Mouse (Mus musculus): ENCODE data around the gene Zbtb4.

The Zbtb4 gene

DNA sequence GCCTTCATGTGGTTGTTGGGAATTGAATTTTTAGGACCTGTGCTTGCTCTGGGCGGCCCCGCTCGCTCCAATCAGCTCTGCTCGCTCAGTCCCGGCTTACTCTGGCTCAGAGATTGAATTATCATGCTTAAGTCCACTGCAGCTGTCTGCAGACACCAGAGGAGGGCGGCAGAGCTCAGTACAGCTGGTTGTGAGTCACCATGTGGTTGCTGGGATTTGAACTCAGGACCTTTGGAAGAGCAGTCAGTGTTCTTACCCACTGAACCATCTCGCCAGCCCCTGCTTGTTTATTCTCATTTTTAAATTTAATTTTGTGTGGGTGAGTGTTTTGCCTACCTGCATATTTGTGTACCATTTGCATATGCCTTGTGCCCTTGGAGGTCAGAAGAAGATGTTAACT is 2.2 kb upstream of the Zbtb4 start:
- DNase-seq (ENCODE audit: low read depth in 1 of 2, low spot score in 2 of 2), result no peak

DNA sequence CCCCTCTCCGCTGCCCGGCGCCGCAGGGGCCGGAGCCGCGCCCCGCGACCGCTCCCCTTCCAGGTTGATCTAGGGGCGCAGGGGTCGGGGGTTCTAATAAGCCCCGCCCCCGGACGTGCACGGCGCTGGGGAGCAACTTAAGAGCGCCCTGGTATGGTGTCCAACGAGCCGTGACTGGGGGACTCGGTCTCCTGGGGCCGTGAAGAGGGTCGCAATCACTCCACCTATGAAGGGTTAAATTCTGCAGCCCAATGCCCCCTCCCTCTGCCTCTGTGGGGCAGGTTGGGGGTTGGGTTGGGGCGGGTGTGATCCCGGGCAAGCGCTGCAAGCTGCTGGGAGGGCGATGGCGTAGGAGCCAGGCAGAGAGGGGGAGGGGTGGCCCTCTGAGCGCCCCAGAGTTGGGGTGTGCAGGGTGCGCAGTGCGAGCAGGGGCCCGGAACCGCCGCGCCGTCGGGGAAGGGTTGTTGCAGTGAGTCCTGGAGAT is 456 bp downstream of the Zbtb4 start:
- DNase-seq (ENCODE audit: low read depth in 1 of 2, low spot score in 2 of 2), result no peak

DNA sequence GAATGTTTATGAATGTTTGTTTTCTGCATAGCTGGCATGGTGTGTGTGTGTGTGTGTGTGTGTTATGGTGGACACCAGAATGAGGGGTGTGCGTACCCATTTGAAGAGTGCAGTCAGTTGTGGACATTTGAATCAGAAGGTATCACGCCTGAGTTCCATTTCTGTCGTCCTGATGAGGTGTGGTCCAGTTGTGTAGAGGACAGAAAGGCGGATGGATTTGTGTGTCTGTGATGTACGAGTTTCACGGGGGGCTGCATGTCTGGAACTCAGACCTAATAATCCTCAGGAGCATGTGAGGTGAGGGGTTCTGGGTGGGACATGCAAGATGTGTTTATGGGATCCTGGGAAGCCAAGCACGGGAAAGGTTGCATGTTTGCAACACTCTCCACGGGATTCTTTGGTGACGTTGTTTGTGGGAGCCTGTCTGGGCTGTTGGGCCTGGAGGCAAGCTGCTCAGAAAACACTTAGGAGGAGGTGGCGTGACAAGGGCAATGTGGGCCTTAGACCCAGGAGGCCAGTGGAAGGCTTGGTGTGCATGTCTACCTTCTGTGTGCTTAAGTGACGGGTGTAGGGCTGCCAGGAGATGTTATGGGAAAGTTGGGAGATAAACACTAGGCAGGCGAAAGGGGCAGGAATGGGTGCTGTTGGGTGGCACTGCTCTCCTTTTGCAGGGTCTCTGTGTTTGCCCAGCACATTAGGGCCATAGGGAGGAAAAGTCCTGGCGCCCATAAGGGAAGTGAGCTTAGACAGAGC is 1.3 kb downstream of the Zbtb4 start:
- no peak for DNase-seq (ENCODE audit: low read depth in 1 of 2, low spot score in 2 of 2)

DNA sequence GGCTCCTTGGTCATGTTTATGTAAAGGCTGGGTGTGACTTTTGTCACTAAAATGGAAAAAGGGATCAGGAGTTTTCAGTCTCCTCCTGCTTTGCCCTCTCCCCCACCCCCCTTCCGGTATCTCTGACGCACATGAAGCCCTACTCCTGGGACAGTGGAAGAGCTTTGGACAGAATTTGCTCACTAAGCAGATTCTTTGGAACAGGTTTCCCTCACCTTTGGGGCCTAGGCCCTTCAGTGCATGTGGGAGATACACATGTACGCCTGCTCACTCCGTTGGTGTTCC is 1.9 kb downstream of the Zbtb4 start:
- DNase-seq (ENCODE audit: low read depth in 1 of 2, low spot score in 2 of 2), result no peak

DNA sequence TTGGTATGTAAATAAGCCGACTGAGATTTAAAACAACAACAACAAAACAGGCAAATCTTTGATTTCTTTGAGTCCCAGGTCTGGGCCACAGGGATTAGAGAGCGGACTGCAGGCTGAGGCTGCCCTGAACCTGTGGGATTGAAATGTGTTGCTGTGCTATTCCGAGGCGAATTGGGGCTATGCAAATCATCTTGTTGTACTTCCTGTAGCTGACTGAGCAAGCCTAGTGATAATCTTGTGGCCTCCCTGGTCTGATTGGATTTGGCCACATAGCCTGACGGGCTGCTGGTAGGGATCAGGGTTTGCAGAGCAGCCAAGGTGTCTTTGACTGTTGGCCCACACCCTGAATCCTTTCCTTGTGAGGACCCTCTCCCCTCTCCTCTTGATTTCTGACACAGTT is 9.2 kb downstream of the Zbtb4 start:
- no peak for DNase-seq (ENCODE audit: low read depth in 1 of 2, low spot score in 2 of 2)

DNA sequence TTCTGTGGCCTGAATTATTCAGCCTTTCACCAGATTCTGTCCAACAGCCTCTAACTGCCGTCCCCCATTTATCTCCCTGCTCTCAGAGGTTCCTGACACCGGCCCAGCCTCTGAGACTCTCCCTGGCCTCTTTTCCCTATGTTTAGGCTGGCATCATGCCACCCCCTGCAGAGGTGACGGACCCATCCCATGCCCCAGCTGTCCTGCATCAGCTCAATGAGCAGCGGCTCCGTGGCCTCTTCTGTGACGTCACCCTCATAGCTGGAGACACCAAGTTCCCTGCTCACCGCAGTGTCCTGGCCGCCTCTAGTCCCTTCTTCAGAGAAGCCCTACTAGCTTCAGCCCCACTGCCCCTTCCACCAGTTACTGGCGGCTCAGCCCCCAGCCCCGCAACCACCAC is 10.0 kb downstream of the Zbtb4 start:
- no peak for DNase-seq (ENCODE audit: low read depth in 1 of 2, low spot score in 2 of 2)

DNA sequence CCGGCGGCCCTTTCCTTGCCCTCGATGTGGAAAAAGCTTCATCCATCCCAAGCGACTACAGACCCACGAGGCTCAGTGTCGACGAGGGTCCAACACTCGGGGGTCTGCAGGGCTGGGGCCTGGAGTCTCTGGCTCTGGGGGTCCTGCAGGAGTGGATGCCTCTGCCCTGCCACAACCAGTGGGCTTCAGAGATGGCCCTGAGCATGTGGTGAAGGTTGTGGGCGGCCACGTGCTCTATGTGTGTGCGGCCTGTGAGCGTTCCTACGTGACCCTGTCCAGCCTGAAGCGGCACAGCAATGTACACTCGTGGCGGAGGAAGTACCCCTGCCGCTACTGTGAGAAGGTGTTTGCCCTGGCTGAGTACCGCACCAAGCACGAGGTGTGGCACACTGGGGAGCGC is 10.8 kb downstream of the Zbtb4 start:
- no peak for DNase-seq (ENCODE audit: low read depth in 1 of 2, low spot score in 2 of 2)

DNA sequence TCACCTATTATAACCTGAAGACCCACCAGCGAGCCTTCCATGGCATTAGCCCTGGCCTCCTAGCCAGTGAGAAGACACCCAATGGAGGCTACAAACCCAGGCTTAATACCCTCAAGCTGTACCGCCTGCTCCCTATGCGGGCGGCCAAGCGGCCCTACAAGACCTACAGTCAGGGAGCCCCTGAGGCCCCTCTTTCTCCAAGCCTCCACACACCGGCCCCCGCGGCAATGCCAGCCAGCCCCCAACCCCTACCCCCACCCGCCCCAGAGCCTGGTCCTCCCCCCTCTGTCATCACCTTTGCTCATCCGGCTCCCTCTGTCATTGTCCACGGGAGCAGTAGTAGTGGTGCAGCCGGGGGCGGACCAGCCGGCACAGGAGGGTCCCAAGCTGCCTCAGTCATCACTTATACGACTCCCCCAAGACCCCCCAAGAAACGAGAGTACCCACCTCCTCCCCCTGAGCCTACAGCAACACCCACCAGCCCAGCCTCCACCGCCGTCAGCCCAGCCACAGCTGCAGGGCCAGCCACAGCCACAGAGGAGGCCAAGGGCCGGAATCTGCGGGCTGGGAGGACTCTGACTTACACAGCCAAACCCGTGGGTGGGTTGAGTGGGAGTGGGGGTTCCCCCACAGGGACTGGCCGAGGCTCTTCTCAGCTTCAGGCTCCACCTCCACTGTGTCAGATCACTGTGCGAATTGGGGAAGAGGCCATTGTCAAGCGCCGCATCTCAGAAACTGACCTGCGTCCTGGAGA is 12.0 kb downstream of the Zbtb4 start:
- no peak for DNase-seq (ENCODE audit: low read depth in 1 of 2, low spot score in 2 of 2)

DNA sequence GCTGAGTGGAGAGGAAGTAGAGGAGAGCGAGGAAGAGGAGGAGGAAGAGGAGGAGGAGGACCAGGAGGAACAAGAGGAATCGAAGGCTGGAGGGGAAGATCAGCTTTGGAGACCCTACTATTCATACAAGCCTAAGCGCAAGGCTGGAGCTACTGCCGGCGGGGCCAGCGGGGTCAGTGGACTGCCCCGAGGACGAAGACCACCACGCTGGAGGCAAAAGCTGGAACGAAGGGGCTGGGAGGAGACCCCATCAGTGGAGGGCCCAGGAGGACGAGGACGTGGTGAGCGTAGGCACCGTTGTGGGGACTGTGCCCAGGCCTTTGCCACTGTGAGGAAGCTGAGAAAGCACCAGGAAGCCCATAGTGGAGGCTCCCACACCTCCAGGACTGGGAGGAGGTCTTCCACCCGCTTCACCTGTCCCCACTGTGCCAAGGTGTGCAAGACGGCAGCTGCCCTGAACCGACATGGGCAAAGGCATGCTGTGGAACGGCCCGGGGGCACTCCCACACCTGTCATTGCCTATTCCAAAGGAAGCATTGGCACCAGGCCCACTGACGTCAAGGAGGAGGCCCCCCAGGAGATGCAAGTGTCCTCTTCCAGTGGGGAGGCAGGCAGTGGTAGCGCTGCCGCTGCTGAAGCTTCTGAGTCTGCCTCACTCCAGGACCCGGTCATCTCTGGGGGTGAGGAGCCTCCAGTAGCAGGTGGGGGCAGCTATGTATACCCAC is 12.7 kb downstream of the Zbtb4 start:
- DNase-seq (ENCODE audit: low read depth in 1 of 2, low spot score in 2 of 2), result no peak

DNA sequence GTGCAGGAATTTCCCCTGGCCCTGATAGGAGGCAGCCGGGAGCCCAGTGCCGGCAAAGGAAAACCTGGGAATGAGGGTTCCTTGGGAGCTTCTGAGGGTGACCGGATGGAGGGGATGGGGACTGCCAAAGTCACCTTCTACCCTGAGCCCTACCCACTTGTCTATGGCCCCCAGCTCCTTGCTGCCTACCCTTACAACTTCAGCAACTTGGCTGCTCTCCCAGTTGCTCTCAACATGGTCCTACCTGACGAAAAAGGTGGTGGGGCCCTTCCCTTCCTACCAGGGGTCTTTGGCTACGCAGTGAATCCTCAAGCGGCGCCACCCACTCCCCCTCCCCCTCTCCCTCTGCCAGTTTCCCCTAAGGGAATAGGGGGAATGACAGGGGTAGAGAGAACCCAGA is 13.3 kb downstream of the Zbtb4 start:
- no peak for DNase-seq (ENCODE audit: low read depth in 1 of 2, low spot score in 2 of 2)

DNA sequence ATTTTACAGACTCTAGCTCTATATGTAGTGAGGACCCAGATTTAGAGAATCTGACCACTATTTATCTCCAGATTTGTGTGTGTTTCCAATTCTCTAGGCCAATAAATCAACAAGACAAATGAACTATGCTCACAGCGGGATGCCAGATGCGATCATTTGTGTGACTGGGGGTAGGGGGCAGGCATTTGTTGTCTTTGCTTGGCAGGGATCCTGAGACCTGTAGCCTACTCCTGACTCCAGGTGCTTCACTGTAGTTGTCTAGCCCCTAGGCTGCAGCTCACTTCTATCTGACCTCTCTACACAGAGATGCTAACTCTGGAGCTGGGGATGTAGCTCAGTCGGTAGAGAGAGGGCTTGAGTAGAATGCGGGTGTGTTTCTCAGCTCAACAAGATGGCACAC is 16.1 kb downstream of the Zbtb4 start:
- no peak for DNase-seq (ENCODE audit: low read depth in 1 of 2, low spot score in 2 of 2)

DNA sequence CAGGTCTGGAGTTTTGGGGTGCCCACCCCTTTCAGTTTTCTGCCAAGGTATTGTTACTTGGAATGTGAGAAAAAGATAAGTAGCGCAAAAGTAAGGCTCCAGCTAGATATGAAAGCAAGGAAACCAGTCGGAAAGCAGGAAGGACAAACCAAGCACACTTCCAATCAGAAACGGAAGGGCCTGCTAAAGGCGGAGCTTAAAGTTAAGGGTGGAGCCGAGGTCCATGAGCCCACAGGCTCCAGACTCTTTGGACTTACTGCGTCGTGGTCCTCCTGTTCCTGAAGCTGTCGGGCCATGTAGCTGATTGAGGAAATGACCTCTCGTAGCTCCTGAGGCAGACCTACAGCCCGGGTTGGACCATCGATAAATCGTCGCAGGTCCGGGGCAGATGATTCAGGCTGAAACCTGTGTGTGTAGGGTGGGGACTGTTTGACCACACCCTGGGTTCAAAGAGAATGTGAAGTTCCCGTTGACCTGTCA is 19.1 kb downstream of the Zbtb4 start:
- DNase-seq (ENCODE audit: low read depth in 1 of 2, low spot score in 2 of 2), result no peak

DNA sequence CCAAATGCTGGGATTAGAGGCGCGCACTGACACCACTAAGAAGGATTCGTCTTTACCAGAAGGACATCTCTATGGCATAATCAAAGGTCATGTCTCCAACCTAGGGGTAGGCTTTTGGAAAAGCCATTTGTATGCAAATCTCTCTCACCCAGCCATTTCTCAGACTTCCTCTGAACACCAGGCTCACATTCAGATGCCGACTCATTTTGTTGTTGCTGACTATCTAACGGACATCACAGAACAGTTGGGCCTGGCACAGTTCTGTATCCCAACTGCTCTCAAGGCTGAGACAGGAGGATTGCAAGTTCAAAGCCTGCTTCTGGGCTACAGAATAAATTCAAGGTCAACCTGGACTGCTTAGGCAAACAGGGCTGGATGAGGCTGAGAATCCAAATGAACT is 21.6 kb downstream of the Zbtb4 start:
- DNase-seq (ENCODE audit: low read depth in 1 of 2, low spot score in 2 of 2), result no peak

DNA sequence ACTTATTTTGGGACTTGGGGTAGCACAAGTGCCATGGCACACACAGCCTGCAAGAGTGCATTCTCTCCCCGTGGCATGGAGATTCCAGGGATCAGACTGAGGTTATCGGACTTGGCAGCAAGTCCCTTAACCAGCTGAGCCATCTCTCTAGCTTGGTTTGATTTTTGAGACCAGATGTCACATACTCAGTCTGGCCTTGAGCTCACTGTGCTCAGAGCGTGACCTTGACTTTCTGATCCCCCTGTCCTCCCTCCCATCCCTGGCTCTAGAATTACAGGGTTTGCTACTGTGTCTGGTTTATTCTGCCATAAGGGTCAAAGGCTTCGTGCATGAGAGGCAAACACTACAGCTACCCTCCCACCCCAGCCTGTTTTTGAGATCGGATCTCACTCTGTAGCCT is 23.7 kb downstream of the Zbtb4 start:
- no peak for DNase-seq (ENCODE audit: low read depth in 1 of 2, low spot score in 2 of 2)

DNA sequence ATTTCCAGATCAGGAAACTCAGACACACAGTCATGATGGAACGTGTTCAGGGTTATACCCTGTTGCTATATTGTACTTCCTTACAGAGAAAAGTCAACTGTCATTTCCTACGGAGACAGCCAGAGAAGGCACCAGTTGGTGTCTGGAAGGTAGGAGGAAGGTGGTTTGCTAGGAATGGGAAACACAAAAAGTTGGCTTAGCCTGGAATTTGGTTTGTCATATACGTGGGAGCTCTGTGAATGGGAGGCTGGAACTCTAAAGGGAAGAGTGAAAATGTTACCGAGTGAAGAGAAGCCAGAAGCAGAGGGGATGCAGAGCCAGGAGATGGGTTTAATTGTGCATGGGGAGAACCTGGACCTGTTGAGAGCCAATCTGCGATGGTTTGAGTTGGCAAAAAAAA is 25.7 kb downstream of the Zbtb4 start:
- DNase-seq (ENCODE audit: low read depth in 1 of 2, low spot score in 2 of 2), result no peak

DNA sequence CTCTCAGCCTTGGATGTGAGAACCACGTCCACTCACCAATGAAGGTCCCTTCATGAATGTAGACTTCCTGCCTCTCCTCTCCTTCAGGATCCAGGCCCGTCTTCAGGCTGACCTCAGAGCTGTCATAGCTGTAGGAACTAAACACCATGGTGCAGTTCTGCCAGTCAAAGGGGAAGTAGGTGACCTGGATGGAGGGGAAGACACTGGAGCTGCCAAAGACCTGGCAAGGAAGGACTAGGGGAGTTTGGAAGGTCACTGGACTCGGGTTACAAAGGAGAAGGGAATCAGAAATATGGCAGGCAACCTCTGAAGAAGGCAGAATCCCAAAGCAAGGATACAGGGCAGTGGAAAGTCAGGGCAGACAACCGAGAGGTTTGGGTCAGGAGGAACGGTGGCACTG is 27.7 kb downstream of the Zbtb4 start:
- DNase-seq (ENCODE audit: low read depth in 1 of 2, low spot score in 2 of 2), result no peak

DNA sequence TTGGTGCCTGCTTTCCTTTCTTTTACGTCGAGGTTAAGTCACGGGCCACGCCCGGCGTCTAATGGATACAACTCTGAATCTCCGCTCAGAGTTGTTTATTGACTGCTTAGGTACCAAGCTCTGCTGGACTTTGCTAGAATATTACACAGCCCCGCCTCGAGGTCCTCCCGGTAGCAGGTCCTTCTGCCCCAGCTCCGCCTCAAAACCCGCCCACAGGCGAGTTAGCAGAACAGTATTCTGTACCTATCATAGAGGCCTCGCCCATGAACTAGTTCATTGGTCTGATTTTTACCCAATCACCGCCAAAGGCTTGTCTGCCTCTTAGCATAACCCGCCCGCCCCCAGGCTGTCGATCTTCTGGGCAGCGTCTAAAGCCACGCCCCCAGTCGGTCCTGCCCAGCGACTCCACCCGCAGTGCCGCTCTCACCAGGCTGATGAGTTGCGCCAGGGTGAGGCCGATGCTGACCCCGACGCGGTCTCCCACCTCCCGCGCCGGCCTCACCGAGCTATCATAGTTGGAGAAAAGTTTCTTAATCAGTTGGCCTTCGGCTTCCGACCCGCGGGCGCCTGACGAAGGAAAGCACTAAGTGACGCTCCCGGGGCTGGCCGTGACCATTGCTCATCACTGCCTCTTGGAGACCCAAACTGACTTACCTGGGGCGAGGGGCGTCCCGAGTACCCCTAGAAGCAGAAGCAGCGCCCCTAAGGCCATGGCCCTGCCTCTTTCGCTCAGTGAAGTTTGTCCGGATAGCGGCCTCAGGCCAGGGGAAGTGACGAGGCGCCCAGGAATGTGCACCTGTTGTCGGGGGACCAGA is 29.7 kb downstream of the Zbtb4 start, which contains the start of gene Chrnb1:
Gene Chrnb1, minus strand, starts transcription at position 776 of the 815 bp plus-strand sequence.
- peak; percentile 85 to 87 for DNase-seq (ENCODE audit: low read depth in 1 of 2, low spot score in 2 of 2)

DNA sequence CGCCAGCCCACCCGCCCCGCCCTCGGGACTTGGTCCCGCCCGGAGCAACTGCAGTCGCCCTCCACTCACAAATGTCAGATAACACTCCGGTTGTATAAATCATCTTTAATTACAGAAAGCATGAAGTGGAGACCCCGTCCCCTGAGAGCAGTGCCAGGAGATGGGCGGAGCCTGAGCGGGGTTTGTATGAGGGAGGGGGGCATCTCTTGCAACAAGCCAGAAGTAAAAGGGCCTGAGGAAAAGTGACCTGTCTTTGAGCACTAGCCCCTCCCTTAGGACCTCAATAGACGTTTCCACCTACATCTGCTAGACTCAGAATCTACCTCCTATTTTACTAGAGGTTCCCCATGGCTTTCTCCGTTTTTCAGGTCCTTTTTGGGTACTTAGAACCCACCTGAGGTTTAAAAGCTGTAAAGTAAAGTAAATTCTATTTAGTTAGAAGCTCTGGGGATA is 30.3 kb downstream of the Zbtb4 start:
- no peak for DNase-seq (ENCODE audit: low read depth in 1 of 2, low spot score in 2 of 2)

DNA sequence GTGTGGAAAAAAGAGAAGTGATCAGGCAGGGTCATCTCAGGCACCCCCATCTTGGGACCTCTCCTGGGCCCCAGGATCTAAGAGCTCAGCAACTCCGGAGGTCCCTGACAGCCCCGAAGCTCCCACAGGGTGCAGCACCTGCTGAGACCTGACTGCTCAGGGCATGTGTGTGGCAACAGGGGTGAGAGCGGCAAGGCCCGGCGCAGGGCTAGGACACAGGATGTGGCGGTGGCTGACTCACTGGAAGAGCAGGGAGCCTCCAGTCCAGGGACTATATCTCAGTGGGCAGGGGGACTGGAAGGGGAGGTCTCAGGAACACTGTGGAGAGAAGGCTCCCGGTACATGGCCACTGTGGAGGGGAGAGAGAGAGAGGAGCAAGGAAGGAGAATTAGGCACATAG is 32.2 kb downstream of the Zbtb4 start:
- DNase-seq (ENCODE audit: low read depth in 1 of 2, low spot score in 2 of 2), result no peak

DNA sequence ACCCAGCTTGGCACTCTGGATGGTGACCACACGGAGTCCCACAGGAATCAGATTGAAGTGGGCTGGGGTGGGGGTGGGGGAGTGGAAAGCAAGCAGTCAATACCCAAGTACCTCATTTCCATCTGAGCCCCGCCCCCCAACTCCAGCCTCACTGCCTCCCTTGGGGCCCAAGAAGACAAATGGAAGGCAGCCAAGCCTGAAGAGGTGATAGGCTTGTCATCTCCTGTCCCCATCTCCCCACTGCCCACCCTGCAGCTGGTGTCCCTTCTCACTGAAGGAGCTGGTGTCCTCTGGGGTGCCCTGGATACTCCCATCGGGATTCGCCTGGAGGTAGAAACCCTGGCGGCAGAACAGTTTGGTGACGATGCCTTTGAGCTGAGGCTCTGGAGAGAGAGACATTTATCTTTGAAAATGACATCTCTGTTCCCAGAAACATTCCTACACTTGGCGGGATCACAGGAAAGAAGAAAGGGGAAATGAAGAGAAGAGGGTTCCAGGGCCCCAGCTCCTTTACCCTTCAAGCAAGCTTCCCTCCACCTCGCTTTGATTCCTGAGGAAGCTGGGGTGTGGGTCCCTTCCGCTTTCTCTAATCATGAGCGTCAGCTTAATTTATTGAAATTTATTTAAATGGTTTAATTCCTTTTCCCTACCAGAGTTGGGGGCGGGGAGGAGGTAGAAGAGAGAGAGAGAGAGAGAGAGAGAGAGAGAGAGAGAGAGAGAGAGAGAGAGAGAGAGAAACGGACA is 33.9 kb downstream of the Zbtb4 start:
- no peak for DNase-seq (ENCODE audit: low read depth in 1 of 2, low spot score in 2 of 2)

DNA sequence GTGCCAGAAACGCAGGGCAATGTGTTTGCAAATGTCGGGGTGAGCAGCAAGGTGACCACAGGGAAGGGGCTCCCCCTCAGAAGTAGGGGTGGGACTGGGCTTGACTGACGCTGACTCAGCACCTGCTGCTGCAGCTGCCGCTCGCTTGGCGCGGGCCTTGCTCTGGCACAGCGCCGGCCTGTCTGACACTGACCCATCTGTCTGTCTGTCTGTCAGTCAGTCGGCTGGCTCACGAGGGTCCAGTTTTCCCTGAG is 34.4 kb downstream of the Zbtb4 start:
- no peak for DNase-seq (ENCODE audit: low read depth in 1 of 2, low spot score in 2 of 2)

Data from monocyte, adult 2 months (primary cell).